Mouse (Mus musculus): ENCODE data around the gene Usp11. TPM values are rescaled to one million over a fixed set of nuclear protein-coding genes. Genes with fewer than 3 reads are reported as not detected.

Usp11 gene
- polyA plus RNA-seq (2012; fragmentation: generic; extraction: Trizol), result 9.3 TPM
- long read RNA-seq, experiment 1, transcript Usp11-201 (21 exons, 3,467 nt), result major isoform, 5 of 12 reads
- long read RNA-seq, experiment 1, partial matches to known transcripts, result 2 of 12 reads
- long read RNA-seq, experiment 1, other reads (novel, unspliced or antisense), result 5 of 12 reads
- long read RNA-seq, experiment 2, transcript Usp11-201 (21 exons, 3,467 nt), result major isoform, 56 of 60 reads
- long read RNA-seq, experiment 2, partial matches to known transcripts, result 0 of 60 reads
- long read RNA-seq, experiment 2, other reads (novel, unspliced or antisense), result 4 of 60 reads

- peak within 1 kb of the TSS; percentile 36 for H3K4me3 ChIP-seq (ENCODE audit: insufficient read depth, poor library complexity, severe bottlenecking)
- H3ac ChIP-seq (ENCODE audit: control insufficient read depth, insufficient read length, low read depth), result peak within 1 kb of the TSS; percentile 92
- no peak for TF ChIP-seq FOSL1 (IDR thresholded peaks at IDR 0.05; ENCODE audit: insufficient read depth, low read length, poor library complexity, severe bottlenecking)
- TF ChIP-seq USF1 (IDR thresholded peaks at IDR 0.05; ENCODE audit: low read depth), result no peak
- TF ChIP-seq CEBPB (IDR thresholded peaks at IDR 0.05; ENCODE audit: low read depth), result no peak
- no peak for TF ChIP-seq CTCF (IDR thresholded peaks at IDR 0.05; ENCODE audit: control insufficient read depth, insufficient read depth, insufficient read length)
- TF ChIP-seq MYOG (IDR thresholded peaks at IDR 0.05; ENCODE audit: control insufficient read depth, extremely low read depth, insufficient read length), result no peak
- no peak for TF ChIP-seq MAX (IDR thresholded peaks at IDR 0.05)
- H3K27me3 ChIP-seq (ENCODE audit: control insufficient read depth, insufficient read depth, insufficient read length), result no peaks in the 10 kb centered on the region
- peaks cover 6% of the 10 kb centered on the region for H3K36me3 ChIP-seq (ENCODE audit: control insufficient read depth, insufficient read depth)
- no peaks in the 10 kb centered on the region for H3K79me2 ChIP-seq (ENCODE audit: control insufficient read depth, insufficient read depth)
- peaks cover 1% of the 10 kb centered on the region for H3K79me3 ChIP-seq (ENCODE audit: low read depth)
Observed at GRCm38 (mm10) chrX:20703741-20704290, at the start of gene Usp11. Usp11 (plus strand) TSS chrX:20703906.

- Histone ChIP-seq H3K79me3 (ENCODE audit: low read depth) (no peaks in the 10 kb centered on the region), H3K4me3 (ENCODE audit: insufficient read depth, poor library complexity, severe bottlenecking) (no peak overlapping the region), H3K27me3 (ENCODE audit: control insufficient read depth, insufficient read depth, insufficient read length) (no peaks in the 10 kb centered on the region), H3K36me3 (ENCODE audit: control insufficient read depth, insufficient read depth) (no peaks in the 10 kb centered on the region), H3K79me2 (ENCODE audit: control insufficient read depth, insufficient read depth) (peaks cover 5% of the 10 kb centered on the region), H3ac (ENCODE audit: control insufficient read depth, insufficient read length, low read depth) (peak overlapping the region; percentile 35)
- TF ChIP-seq MAX (IDR thresholded peaks at IDR 0.05), result no peak
- TF ChIP-seq CTCF (IDR thresholded peaks at IDR 0.05; ENCODE audit: control insufficient read depth, insufficient read depth, insufficient read length), result no peak
- TF ChIP-seq CEBPB (IDR thresholded peaks at IDR 0.05; ENCODE audit: low read depth), result no peak
- TF ChIP-seq FOSL1 (IDR thresholded peaks at IDR 0.05; ENCODE audit: insufficient read depth, low read length, poor library complexity, severe bottlenecking), result no peak
Observed at GRCm38 (mm10) chrX:20657593-20657992, 46.1 kb upstream of the Usp11 start.

- Histone ChIP-seq H3ac (ENCODE audit: control insufficient read depth, insufficient read length, low read depth) (peak within 1 kb of the TSS; percentile 83), H3K27me3 (ENCODE audit: control insufficient read depth, insufficient read depth, insufficient read length) (no peaks in the 10 kb centered on the region), H3K79me3 (ENCODE audit: low read depth) (peaks cover 2% of the 10 kb centered on the region), H3K36me3 (ENCODE audit: control insufficient read depth, insufficient read depth) (no peaks in the 10 kb centered on the region), H3K79me2 (ENCODE audit: control insufficient read depth, insufficient read depth) (peaks cover 10% of the 10 kb centered on the region), H3K4me3 (ENCODE audit: insufficient read depth, poor library complexity, severe bottlenecking) (peak within 1 kb of the TSS; percentile 39)
- TF ChIP-seq MAX (IDR thresholded peaks at IDR 0.05) (peak; percentile 79), MYOD1 (IDR thresholded peaks at IDR 0.05; ENCODE audit: control insufficient read depth, insufficient read length, low read depth) (no peak), FOSL1 (IDR thresholded peaks at IDR 0.05; ENCODE audit: insufficient read depth, low read length, poor library complexity, severe bottlenecking) (no peak), USF1 (IDR thresholded peaks at IDR 0.05; ENCODE audit: low read depth) (peak; percentile 62)
Observed at GRCm38 (mm10) chrX:20658026-20658652, 45.6 kb upstream of the Usp11 start, which contains the start of gene Uba1. Uba1 (plus strand) TSS chrX:20658326.

GRCm38 (mm10) chrX:20658891-20659406 is 44.8 kb upstream of the Usp11 start:
- H3K79me2 ChIP-seq (ENCODE audit: control insufficient read depth, insufficient read depth), result peaks cover 18% of the 10 kb centered on the region
- H3K36me3 ChIP-seq (ENCODE audit: control insufficient read depth, insufficient read depth), result no peaks in the 10 kb centered on the region
- H3K4me3 ChIP-seq (ENCODE audit: insufficient read depth, poor library complexity, severe bottlenecking), result peak overlapping the region; percentile 39
- H3ac ChIP-seq (ENCODE audit: control insufficient read depth, insufficient read length, low read depth), result peak overlapping the region; percentile 83
- H3K27me3 ChIP-seq (ENCODE audit: control insufficient read depth, insufficient read depth, insufficient read length), result no peaks in the 10 kb centered on the region
- no peak for TF ChIP-seq USF1 (IDR thresholded peaks at IDR 0.05; ENCODE audit: low read depth)
- no peak for TF ChIP-seq MYOD1 (IDR thresholded peaks at IDR 0.05; ENCODE audit: control insufficient read depth, insufficient read length, low read depth)
- TF ChIP-seq MAX (IDR thresholded peaks at IDR 0.05), result no peak
- no peak for TF ChIP-seq CTCF (IDR thresholded peaks at IDR 0.05; ENCODE audit: control insufficient read depth, insufficient read depth, insufficient read length)
- no peak for TF ChIP-seq FOSL1 (IDR thresholded peaks at IDR 0.05; ENCODE audit: insufficient read depth, low read length, poor library complexity, severe bottlenecking)
- no peak for TF ChIP-seq MYOG (IDR thresholded peaks at IDR 0.05; ENCODE audit: control insufficient read depth, extremely low read depth, insufficient read length)
- TF ChIP-seq CEBPB (IDR thresholded peaks at IDR 0.05; ENCODE audit: low read depth), result no peak
- H3K79me3 ChIP-seq (ENCODE audit: low read depth), result peaks cover 10% of the 10 kb centered on the region

GRCm38 (mm10) chrX:20662317-20662715 is 41.4 kb upstream of the Usp11 start:
- H3K36me3 ChIP-seq (ENCODE audit: control insufficient read depth, insufficient read depth), result peaks cover 21% of the 10 kb centered on the region
- TF ChIP-seq MAX (IDR thresholded peaks at IDR 0.05), result no peak
- TF ChIP-seq CEBPB (IDR thresholded peaks at IDR 0.05; ENCODE audit: low read depth), result no peak
- TF ChIP-seq USF1 (IDR thresholded peaks at IDR 0.05; ENCODE audit: low read depth), result no peak
- TF ChIP-seq MYOD1 (IDR thresholded peaks at IDR 0.05; ENCODE audit: control insufficient read depth, insufficient read length, low read depth), result no peak
- no peak for TF ChIP-seq CTCF (IDR thresholded peaks at IDR 0.05; ENCODE audit: control insufficient read depth, insufficient read depth, insufficient read length)
- H3K79me2 ChIP-seq (ENCODE audit: control insufficient read depth, insufficient read depth), result peaks cover 52% of the 10 kb centered on the region
- no peak overlapping the region for H3K4me3 ChIP-seq (ENCODE audit: insufficient read depth, poor library complexity, severe bottlenecking)
- peaks cover 38% of the 10 kb centered on the region for H3K79me3 ChIP-seq (ENCODE audit: low read depth)
- H3ac ChIP-seq (ENCODE audit: control insufficient read depth, insufficient read length, low read depth), result no peak overlapping the region
- no peaks in the 10 kb centered on the region for H3K27me3 ChIP-seq (ENCODE audit: control insufficient read depth, insufficient read depth, insufficient read length)

Measured in C2C12 (cell line).